Mouse (Mus musculus): ENCODE data around the gene Tob1.

Gene Tob1

DNA sequence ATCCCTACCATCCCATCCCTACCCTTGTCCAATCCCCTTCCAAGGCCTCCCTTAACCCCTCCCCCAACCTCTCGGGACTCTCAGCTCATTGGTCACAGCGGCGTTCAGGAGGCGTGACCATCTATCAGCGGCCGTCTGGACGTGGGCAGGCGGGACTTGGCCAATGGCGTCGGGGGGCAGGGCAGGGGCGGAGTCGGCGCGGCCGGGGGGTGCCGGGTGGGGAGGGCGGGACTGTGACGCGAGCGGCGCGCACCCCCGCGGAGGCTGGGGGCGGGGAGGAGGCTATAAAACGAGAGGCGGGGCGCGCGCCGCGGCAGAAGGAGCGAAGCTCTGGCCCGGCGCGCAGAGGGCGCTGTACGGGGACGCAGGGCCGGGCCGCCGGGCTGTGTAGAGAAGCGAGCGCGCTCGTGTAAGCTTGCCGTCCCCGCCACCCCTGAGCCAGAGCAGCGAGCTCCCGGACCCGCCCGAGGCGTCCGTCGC, at the start of gene Tob1:
Gene Tob1 (plus strand): TSS at position 331 of the 480 bp plus-strand sequence.
- DNase-seq (ENCODE audit: low spot score), result peak; percentile 99

DNA sequence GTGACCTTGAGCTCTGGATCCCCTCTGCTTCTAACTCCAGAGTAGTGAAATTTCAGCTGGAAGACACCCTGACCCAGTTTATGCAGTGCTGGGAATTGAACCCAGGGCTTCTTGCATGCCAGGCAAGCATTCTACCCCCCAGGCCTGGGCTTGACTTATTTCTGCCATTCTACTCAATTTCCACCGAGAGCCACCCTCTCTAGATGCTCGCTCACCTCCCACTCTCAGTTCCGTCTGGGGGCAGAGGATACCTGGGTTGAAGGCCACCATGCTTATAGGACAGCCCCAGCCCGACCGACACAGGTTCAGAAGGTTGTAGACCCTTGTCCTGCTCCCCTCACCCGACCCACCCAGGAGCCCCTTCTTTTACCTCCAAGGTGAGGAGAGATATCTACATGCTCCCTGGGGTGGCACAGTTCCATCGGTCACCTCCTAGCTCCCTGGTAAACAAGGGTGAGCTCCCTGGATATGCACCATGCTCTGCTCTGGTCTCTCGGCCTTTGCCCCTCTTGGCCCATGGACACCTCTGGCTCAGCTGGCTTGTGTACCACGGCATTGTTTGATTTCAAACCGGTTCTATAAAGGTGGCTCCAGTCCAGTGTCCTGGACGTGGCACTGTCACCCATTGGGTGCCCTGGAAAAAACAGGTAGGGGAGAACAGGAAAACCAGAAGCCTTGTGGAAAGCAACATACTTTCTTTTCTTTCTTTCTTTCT, 49.2 kb upstream of the Tob1 start:
- no peak for DNase-seq (ENCODE audit: low spot score)

DNA sequence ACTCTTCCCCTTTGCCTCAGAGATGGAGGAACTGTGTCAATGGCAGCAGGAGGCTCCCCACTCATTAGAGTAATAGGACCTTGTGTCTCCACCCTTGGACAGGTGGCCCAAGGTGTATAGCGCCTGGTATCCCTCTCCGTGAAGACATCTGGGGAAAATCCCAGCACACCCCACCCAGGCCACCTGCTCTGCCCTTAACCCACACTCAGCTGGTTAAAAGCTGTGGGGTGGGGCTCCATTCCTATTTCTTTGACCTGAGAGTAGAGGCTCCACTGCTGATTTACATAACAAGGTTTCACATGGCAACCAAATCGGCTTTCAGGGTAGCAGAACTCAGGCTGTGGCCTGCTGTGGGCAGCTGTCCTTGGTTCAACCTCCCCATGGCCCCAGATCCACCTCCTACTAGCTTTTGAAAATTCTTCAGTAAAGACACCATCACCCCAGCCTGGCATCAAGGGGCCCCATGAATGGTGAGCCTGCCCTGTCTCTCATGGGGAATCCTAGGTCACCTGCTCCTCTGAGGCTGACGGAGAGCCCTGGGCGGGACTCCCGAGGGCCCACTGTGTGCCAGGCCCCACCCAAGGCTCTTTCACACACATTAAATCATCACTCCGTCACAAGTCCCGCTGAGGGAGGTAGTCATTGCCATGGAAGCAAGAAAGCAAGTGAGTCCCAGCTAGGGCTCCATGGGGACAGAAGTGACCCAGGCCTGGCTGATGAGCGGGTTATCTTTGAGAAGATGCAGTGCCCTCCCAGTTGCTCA, 48.1 kb upstream of the Tob1 start:
- no peak for DNase-seq (ENCODE audit: low spot score)

DNA sequence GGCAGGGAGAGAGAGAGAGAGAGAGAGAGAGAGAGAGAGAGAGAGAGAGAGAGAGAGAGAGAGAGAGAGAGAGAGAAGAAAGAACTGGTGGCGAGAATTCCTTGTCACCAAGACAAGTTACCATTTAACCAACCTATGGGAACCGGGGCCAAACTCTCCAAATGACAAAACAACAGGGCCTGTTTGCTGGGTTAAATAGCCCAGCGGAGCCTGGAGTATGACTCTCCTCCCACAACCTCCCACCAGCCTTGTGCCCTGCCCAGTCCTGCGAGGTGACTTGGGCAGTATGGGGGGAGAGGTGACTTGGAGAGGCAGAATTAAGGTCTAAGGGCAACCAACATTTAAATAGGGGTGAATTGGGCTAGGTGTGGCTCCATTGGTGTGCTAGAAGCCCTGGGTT, 45.5 kb upstream of the Tob1 start:
- DNase-seq (ENCODE audit: low spot score), result no peak

DNA sequence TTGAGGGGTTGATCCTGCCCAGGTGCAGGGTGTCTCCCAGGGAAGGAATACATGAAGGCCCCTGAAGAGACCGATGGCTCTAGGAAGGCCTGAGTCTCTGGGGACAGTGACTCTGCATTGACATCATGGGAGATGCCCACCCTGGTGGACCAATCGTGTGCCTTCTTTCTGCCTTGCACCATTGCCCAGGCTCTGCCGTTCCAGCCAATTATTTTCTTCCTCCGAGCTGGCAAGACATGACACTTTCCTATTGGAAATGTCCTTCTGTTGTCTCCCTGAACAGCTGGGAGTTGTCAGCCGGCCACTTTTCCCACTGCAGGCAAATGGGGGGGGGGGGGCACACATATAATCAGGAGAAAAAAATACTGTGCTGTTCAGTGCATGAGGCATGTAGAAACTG, 43.0 kb upstream of the Tob1 start:
- DNase-seq (ENCODE audit: low spot score), result no peak

DNA sequence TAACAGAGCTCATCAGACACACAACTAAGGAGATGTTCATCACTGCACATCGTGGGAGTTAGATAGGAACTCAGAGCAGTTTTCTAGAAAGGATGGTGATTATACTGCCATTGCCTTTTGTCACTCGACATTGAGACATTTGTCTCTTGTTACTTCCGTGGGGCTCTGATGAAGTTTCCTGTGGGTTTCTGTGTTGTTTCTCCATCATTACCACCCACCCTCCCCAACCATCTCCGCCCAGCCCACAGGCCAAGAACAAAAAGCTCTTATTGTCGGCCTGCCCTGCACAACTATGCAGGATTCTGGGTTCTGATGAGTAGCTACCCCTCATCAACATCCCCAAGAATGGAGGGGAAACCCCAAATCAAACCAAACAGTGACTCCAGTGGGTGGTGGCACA, 41.7 kb upstream of the Tob1 start:
- DNase-seq (ENCODE audit: low spot score), result no peak

DNA sequence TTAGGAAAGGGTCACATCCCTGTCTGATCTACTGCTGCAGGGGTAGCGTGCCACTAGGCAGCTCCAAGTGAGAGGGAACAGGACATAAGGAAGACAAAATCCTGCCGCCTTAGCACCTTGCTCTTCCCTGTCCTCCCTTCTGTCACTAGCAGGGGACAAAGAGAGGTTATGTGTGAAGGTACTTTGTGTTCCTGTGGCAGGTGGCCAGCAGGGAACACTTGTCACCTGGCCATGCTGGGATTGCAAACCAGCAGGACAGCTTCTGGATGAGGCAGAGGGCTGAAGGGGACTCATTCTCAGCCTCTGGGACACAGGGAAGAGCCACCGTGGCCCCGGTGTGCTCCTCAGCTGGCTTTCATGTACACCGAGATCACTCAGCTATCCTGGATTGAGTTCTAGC, 39.6 kb upstream of the Tob1 start:
- DNase-seq (ENCODE audit: low spot score), result no peak

DNA sequence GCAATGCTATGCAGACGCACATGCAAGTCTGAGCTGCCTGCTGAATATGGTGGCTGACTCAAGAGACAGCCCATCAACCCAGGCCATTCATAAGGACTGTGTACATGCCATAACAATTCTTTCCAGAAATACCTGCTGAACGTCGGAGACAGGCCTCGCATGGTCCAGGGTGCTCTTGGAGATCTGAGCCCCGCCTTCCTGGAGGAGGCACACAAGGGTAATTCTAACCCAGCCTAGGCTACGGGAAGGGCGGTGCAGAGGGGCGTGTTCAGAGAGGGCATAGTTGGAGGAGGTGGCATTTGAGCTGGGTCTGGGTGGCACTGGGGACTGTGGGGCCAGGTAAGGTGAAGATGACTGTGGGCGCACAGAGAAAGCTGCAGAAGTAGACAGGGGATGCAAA, 39.1 kb upstream of the Tob1 start:
- DNase-seq (ENCODE audit: low spot score), result no peak

DNA sequence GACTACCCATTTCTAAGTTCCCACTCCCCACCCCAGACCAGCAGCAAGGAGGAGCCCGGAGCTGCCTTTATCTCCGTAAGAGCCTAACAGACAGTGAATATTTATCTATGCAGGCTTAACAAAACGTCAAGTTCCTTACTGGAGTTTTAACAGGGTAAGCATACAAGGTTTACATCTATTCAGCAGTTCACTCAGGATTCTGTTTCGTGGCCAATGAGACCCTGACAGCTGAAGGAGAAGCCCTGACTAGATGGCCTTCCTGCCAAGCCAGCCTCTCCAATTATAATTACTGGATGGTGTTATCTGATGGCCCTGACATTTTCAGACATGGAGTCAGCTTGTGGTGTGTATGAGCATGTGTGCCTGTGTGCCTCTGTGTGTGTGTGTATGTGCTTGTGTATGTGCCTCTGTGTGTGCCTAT, 37.5 kb upstream of the Tob1 start:
- no peak for DNase-seq (ENCODE audit: low spot score)

DNA sequence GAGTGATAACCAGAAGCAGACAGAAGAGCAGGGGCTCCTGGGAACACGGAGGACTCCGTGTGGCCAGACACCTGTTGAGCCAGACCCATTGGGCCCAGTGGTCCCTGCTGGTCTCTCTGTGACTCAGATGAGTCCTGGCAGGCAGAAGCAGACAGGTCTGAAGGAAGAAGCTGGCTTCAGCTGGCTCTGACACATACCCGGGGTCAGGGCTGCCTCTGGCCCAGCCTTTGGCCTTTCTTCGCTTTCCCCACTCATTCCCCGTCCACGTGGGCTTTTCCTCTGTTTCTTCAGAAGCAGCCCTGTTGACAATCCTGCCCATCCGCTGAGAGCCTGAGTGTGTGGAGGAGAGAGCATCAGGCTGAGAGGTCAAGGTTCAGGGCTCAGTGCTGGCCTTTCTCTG, 36.0 kb upstream of the Tob1 start:
- DNase-seq (ENCODE audit: low spot score), result no peak

DNA sequence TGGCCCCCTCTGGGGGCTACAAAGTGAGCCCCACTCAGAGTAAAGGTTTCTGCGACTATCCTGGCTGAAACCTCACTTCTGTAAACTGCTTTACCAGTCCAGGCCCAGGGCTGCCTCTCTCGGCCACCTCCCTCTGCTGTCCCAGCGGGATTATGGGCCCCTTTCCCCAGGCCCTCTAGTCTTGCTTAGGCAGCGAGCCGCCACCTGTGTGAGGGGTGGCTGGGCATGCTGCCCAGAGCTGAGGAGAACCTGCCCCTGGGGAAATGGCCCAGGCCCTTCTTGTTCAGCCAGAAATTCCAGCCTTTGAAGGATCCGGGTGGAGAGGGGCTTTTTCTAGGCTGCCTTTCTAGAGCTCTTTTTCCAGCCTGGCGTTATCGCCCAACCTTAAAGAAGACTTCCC, 35.6 kb upstream of the Tob1 start:
- no peak for DNase-seq (ENCODE audit: low spot score)

DNA sequence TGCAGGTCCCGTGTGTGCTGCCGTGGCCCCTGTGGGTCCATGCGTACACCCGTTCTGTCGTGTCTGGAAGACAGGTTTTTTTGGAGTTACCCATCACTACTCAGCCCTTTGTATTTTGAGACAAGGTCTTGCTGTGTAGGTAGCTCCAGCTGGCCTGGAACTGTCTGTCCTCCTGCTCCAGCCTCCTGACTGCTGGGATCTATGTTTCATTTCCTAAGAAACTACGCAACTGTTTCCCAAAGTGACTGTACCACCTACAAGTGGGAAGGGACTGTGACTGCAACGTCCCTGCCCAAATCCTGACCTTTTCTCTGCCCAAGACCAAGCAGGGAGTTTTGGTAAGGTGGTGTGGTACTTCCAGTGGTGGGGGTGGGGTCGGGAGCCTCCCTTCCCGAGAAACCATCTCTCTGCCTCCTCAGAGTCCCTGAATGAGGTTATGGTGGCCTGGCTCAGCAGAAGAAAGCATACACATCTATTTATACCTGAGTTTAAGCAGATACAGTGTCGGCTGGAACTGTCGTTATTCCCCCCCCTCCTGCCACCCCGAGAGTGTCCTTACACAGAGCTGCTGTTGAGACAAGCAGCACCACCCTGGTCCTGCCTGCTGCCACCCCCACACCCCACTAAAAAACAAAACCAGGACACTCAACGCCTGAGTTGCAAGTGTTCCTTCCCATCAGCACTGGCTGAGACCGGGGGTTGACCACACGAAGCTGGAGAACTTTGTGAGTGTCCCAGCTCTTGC, 33.2 kb upstream of the Tob1 start:
- no peak for DNase-seq (ENCODE audit: low spot score)

DNA sequence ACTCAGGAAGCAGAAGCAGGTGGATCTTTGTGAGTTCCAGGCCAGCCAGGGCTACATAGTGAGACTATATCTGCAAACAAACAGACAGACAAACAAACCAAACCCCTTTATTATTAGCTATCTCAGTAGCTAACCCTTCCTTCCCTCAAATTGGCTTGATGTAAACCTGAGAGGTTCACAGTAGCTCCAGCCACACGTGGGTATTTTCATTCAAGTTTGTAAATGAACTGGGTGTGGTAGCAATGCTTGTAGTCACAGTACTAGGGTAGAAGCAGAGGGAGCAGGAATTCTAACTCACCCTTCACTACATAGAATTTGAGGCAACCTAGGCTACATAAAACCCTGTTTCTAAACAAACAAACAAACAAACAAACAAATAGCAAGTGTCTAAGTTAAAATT, 31.5 kb upstream of the Tob1 start:
- DNase-seq (ENCODE audit: low spot score), result no peak

DNA sequence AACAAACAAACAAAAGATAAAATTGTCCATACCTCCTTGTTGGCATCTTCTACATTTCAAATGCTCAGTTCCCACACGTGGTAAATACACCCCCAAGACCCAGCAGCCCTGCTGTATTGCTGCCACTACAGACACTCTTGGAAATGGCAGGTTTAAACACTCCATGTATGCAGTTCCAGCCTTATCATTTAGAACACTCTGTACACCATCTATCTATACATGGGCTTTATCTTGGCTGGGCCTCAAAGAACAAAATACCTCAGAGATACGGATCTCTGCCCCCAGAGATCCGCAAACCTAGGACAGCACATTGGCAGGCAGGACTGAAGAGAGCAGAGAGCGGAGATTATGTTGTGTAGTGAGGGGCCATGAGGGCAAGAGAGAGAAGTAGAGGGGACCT, 31.1 kb upstream of the Tob1 start:
- DNase-seq (ENCODE audit: low spot score), result no peak

DNA sequence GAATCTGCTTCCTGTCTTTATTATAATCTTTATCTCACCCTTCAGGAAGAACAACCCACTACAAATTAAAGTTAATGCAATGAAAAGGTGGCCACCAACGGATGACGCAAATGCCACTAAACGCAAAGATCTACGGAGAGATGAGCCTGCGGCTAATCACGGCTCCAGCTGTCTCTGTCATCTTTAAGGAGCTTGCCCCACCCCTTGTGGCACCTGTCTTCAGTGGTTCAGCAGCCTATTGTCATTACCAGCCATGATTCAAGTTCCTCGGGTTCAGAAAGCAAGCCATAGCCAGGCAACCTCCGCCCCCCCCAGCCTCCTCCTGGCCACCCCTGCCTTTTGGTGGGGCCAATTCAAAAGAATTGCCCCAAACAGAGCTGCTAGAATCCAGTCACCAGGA, 29.6 kb upstream of the Tob1 start:
- DNase-seq (ENCODE audit: low spot score), result no peak

DNA sequence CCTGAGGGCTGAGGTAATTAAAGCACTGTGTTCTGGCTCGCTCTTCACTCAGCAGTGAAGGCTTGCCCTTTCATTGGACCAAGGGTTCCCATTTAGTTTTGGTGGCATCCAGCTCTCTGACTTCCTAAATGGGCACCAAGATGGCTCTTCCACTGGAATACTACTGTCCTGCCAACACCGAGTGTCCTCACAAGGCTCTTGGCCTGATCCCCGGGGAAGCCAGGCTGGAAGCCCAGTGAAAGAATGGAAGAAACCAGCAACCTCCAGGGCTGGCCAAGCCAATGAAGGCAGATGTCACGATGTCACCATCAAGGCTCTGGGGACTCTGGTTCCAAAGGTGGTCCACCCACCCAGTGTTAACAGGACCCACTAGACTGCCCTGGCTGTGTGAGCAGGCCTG, 28.5 kb upstream of the Tob1 start:
- DNase-seq (ENCODE audit: low spot score), result no peak

DNA sequence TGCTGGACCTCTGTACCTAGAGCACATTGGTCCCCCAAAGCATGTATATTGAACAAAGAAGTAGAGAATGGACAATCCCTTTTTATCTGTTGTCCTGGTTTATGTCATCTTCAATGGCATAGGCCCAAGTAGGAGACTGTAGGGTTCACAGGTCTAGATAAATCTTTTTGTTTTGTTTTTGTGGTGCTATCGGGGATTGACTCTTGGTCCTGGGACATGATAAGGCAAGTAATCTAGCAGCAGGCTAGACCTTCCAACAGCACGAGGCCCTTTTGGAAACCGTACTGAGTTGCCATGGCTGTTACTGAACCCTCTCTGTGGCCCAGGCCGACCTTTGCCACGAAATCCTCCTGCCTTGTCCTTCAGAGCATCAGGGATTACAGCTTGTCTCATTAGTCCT, 28.1 kb upstream of the Tob1 start:
- DNase-seq (ENCODE audit: low spot score), result no peak

DNA sequence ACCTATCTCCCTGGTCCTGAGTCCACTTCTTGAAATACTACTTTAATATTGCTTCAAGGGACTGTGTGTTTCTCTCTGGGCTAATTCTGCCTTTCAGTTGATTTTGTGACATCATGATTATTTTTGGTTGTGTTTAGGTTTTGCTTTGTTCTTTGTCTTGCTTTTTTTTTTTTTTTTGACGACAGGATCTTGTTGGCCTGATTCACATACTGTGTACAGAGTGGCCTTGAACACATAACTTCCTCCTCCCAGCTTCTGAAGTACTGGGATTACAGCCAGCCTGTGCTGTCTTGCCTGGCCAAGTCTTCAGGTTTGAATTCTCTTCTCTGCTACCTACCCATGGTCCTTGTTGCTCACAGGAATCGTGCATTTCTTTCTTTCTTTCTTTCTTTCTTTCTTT, 27.6 kb upstream of the Tob1 start:
- no peak for DNase-seq (ENCODE audit: low spot score)

DNA sequence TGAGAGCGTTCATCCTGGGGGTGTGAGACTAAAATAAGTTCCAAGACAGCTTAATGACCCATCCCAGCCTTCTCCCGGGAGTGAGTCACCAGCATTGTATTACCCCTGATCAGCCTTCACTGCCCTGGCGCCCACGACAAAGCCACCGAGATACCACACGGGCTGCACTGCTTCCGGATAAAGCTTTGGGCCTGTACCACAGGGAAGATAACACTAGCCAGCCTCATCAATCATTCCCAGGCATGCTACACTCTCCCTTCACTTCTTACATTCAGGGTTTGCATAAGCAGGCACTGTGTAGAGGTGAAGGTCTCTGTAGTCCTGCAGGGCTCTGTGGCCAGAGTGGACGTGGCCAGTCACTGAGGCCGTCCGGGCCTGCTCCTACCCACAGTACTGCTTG, 21.7 kb upstream of the Tob1 start:
- DNase-seq (ENCODE audit: low spot score), result no peak

DNA sequence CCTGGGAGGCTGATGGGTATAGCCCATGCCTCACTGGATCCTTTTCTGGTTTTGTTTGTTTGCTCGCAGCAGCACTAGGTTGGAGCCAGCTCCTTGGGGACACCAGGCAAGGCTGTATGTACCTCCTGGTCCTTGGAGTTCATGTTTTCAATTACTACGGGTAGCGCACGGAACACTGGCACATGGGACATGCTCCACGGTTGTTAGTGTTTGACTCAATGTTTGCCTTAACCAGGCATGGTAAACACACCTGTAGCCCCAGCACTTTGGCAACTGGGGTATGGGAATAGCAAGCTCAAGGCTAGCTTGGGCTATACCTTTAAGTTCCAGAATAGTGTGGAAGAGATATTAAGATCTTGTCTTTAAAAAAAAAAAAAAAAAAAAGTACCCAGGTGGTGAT, 20.6 kb upstream of the Tob1 start:
- no peak for DNase-seq (ENCODE audit: low spot score)

DNA sequence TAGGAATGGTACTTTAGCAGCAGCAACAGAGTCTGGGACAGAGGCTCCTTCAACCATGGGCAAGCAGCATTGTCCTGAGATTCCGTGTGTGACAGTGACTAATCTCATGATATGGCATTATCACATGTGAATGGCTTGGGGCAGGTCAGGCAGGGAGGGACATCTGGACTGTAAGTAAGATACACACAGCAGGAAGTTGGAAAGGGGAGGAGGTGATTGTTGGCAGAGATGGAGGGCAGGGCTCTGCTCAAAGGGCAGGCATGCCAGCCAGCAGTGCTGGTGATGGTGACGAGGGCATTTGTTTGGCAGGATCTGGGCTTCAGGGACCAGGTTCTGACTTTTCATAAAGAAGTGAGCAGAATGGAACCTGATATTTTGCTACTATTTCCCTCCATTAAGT, 18.1 kb upstream of the Tob1 start:
- DNase-seq (ENCODE audit: low spot score), result no peak

DNA sequence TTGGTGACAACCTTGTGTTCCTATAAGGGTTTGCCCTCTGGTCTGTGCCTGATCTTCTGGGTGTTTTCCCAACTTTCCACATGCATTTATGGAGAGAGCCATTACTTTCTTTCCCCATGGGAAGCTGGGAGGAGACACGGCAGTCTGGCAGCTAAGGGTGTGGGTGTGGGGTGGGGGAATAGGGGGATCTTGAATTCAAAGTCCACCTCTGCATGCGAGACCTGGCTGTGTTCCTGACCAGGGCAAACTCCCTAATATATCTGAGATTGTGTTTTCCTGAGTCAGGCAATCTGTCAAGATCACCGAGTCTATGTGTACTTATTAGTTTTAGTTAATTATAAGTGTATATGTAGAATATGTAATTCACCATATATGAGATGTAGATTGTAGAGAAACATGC, 14.9 kb upstream of the Tob1 start:
- DNase-seq (ENCODE audit: low spot score), result no peak
